12 mouse cellular contexts compared by ENCODE assay signal in the genomic region with DNA sequence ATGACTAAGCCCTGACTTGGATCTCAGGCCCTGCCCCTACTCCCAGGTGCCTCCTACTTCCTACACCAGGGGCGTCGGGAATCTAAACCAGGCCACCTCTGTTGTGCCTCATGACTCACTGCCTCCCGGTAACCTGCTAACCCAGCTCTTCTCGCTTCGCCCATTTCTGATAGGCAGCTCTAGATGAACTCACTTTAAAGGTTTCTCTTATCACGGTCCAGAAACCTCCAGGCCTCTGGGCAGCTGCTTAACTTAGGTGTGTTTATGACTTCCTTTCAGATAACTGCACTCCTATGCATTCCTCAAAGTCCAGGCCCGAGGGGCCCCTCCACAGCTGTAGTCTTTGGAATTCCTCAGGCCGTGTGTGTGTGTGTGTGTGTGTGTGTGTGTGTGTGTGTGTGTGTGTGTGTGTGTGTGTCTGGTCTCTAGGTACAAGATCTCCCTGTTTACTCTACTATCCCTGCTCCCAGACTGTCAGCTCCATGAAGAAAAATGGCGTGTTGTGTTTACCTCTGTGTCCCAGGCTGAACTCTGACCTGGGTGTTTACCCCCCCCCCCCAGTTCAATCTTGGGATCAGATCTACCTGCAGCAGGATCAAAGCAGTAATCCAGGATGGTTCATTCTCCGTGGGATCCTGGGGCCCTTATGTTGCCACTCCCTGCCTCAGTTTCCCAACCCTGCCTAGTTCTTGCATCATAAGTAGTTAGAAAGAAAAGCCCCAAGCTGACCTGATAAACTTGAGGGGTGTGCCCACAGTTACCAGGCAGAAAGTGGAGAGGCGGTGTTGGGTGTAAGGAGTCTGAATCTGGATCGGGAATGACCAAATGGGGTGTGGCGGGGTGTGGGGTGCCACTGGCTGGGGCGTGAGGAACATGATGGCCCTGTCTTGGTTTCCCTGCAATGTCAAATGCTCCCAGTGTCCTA. TPM values are rescaled to one million over a fixed set of nuclear protein-coding genes. Genes with fewer than 3 reads are reported as not detected.
A peak's percentile ranks its signal among the peaks of the same experiment; 100 is the strongest.
DNase-seq lines count a peak whose midpoint lies in the region; ATAC-seq and TF ChIP-seq lines count a peak whose summit lies in the region.
"Had no signal": no experiment of that assay in that cellular context is flagged by ENCODE, and none has a peak within 500 bp of the region (broad histone marks: within the 10 kb centered on the region; RNA-seq: fewer than 3 reads in every experiment).

No protein-coding gene starts in this region.

- H3K79me2 ChIP-seq in heart, adult 2 months (replicated peaks; ENCODE audit: control insufficient read depth, insufficient read depth, low read length) = no peaks in the 10 kb centered on the region
- H3K79me2 ChIP-seq in MEL (ENCODE audit: control insufficient read depth, insufficient read depth, low read length, poor library complexity) = no peaks in the 10 kb centered on the region

- intact Hi-C loops in heart, adult 2 months (cut with DNase I) = no loop called here
- intact Hi-C loops in heart, postnatal 25 days (cut with DNase I) = no loop called here

- no peak for DNase-seq in heart, adult 2 months
- no peak for DNase-seq in heart, postnatal 25 days (ENCODE audit: low spot score)
- peak; percentile 64 for DNase-seq in MEL (ENCODE audit: low read depth, low spot score)
- DNase-seq in lung, postnatal 10 days = peak; percentile 24
- DNase-seq in ovary, postnatal 36 days (ENCODE audit: low spot score) = no peak
- DNase-seq in right cerebral cortex, postnatal 4 days = no peak
- no peak for DNase-seq in cerebellum, adult 18-20 months

- WGBS in heart, adult 2 months = 61% methylated on average over 14 of the region's 14 CpGs
- 28% methylated on average over 14 of the region's 14 CpGs for WGBS in intestine, embryonic 15.5 days

- no peaks in the 10 kb centered on the region for H3K36me3 ChIP-seq in heart, adult 2 months (ENCODE audit: control insufficient read depth, insufficient read depth, low read length)
- H3K36me3 ChIP-seq in MEL (ENCODE audit: control insufficient read depth in 1 of 2, insufficient read depth in 2 of 2, low read length in 2 of 2) = peaks cover 12 to 16% of the 10 kb centered on the region in 2 experiments
- no peaks in the 10 kb centered on the region for H3K36me3 ChIP-seq in intestine, embryonic 15.5 days

- H3K4me2 ChIP-seq in intestine, embryonic 15.5 days (replicated peaks) = peak overlapping the region; percentile 20
- H3K4me2 ChIP-seq: hindbrain, embryonic 14.5 days had no signal

- no peak for TF ChIP-seq POLR2A in heart, adult 2 months (IDR thresholded peaks at IDR 0.05; ENCODE audit: insufficient read depth, low read depth, low read length)
- TF ChIP-seq POLR2A in MEL (IDR thresholded peaks at IDR 0.05; ENCODE audit: control insufficient read depth in 1 of 2, insufficient read depth in 1 of 2, low read depth in 1 of 2, low read length in 2 of 2, poor library complexity in 1 of 2) = peak in 1 of 2 experiments; percentile 14; a peak in 1 of 4 replicates

- TF ChIP-seq EP300 in heart, adult 2 months (IDR thresholded peaks at IDR 0.05; ENCODE audit: insufficient read depth, low read depth, low read length) = no peak
- TF ChIP-seq EP300 in MEL (IDR thresholded peaks at IDR 0.05; ENCODE audit: low read depth in 1 of 2, low read length in 2 of 2) = peak; percentile 59 to 65; a peak in 3 of 4 replicates

- no peak overlapping the region for H3K4me3 ChIP-seq in heart, adult 2 months
- no peak overlapping the region for H3K4me3 ChIP-seq in MEL (ENCODE audit: control insufficient read depth in 1 of 2, insufficient read depth in 1 of 2, low read depth in 2 of 2, low read length in 2 of 2)
- no peak overlapping the region for H3K4me3 ChIP-seq in intestine, embryonic 15.5 days (replicated peaks)

- ATAC-seq in intestine, embryonic 15.5 days = peak; percentile 94

- TF ChIP-seq CTCF in heart, adult 2 months (IDR thresholded peaks at IDR 0.05) = no peak
- TF ChIP-seq CTCF in MEL (IDR thresholded peaks at IDR 0.05 in 2 of 3, conservative IDR thresholded peaks at IDR 0.05 in 1 of 3; ENCODE audit: control insufficient read depth in 1 of 3, insufficient read depth in 1 of 3, low read depth in 2 of 3, low read length in 3 of 3, poor library complexity in 1 of 3, severe bottlenecking in 1 of 3) = no peak

- H3K27me3 ChIP-seq in heart, adult 2 months (ENCODE audit: control insufficient read depth, insufficient read depth, low read length) = no peaks in the 10 kb centered on the region
- no peaks in the 10 kb centered on the region for H3K27me3 ChIP-seq in MEL (ENCODE audit: control insufficient read depth in 1 of 2, insufficient read depth in 2 of 2, low read length in 2 of 2)
- H3K27me3 ChIP-seq in intestine, embryonic 15.5 days (replicated peaks) = no peaks in the 10 kb centered on the region

- TF ChIP-seq RAD21 in MEL (IDR thresholded peaks at IDR 0.05; ENCODE audit: low read depth, low read length) = no peak

- H3K27ac ChIP-seq in heart, adult 2 months = peak overlapping the region; percentile 80; the same call in 1 of the 2 replicates
- H3K27ac ChIP-seq in MEL (ENCODE audit: control insufficient read depth, low read depth, low read length) = peak overlapping the region; percentile 40
- peak overlapping the region; percentile 81 for H3K27ac ChIP-seq in intestine, embryonic 15.5 days
- H3K27ac ChIP-seq: hindbrain, embryonic 14.5 days had no signal

- peaks cover 8% of the 10 kb centered on the region for H3K4me1 ChIP-seq in heart, adult 2 months (ENCODE audit: control insufficient read depth, insufficient read depth, low read length)
- peaks cover 0 to 20% of the 10 kb centered on the region in 2 experiments; a peak in 2 of 4 replicates for H3K4me1 ChIP-seq in MEL (ENCODE audit: control insufficient read depth in 1 of 2, insufficient read depth in 2 of 2, low read length in 2 of 2)
- peaks cover 46% of the 10 kb centered on the region for H3K4me1 ChIP-seq in intestine, embryonic 15.5 days (replicated peaks)

- no peak overlapping the region for H3K9ac ChIP-seq in heart, adult 2 months (ENCODE audit: low read depth, low read length)
- H3K9ac ChIP-seq in MEL (ENCODE audit: control insufficient read depth, low read depth, low read length, poor library complexity, severe bottlenecking) = no peak overlapping the region
- no peak overlapping the region for H3K9ac ChIP-seq in intestine, embryonic 15.5 days
- H3K9ac ChIP-seq: hindbrain, embryonic 14.5 days had no signal

- H3K9me3 ChIP-seq in MEL (replicated peaks; ENCODE audit: insufficient read depth, low read length) = no peaks in the 10 kb centered on the region
- H3K9me3 ChIP-seq in intestine, embryonic 15.5 days = no peaks in the 10 kb centered on the region

TF ChIP-seq in MEL, 35 proteins besides CTCF, POLR2A, EP300 and RAD21 (continues in another document):
- no peak for TF ChIP-seq UBTF (IDR thresholded peaks at IDR 0.05; ENCODE audit: borderline replicate concordance, insufficient read depth, low read depth, low read length)
- no peak for TF ChIP-seq CHD1 (IDR thresholded peaks at IDR 0.05; ENCODE audit: low read depth, low read length)
- TF ChIP-seq POLR2AphosphoS5 (IDR thresholded peaks at IDR 0.05; ENCODE audit: borderline replicate concordance, low read depth, low read length) = no peak
- TF ChIP-seq SMC3 (IDR thresholded peaks at IDR 0.05; ENCODE audit: low read depth, low read length) = no peak
- no peak for TF ChIP-seq MYB (IDR thresholded peaks at IDR 0.05; ENCODE audit: low read depth, low read length)
- no peak for TF ChIP-seq MAX (IDR thresholded peaks at IDR 0.05; ENCODE audit: low read length)
- no peak for TF ChIP-seq MXI1 (IDR thresholded peaks at IDR 0.05; ENCODE audit: low read depth, low read length)
- TF ChIP-seq ELF1 (IDR thresholded peaks at IDR 0.05; ENCODE audit: low read depth, low read length) = no peak
- TF ChIP-seq GATA1 (IDR thresholded peaks at IDR 0.05; ENCODE audit: low read depth, low read length) = peak; percentile 43; the same call in 1 of the 2 replicates
- TF ChIP-seq HCFC1 (IDR thresholded peaks at IDR 0.05; ENCODE audit: low read depth, low read length) = no peak
- no peak for TF ChIP-seq GABPA (IDR thresholded peaks at IDR 0.05; ENCODE audit: low read depth, low read length)
- TF ChIP-seq NRF1 (IDR thresholded peaks at IDR 0.05; ENCODE audit: insufficient read depth, low read depth, low read length, poor library complexity, severe bottlenecking) = no peak
- TF ChIP-seq CHD2 (IDR thresholded peaks at IDR 0.05; ENCODE audit: low read length) = no peak

RNA-seq across cellular contexts. Expression of a gene that starts 13.6 kb away (rescaled TPM):
- under 1 TPM in 1 of 2 experiments, not detected in 1; 0.52 TPM for total RNA-seq in heart, adult 2 months (2021)
- polyA plus RNA-seq in heart, adult 2 months (2012; rRNA removed) = 0.10 TPM in 1 of 2 replicates, not detected in the other
- total RNA-seq in heart, postnatal 25 days (2021) = not detected
- total RNA-seq in MEL (2012; rRNA removed) = not detected in 2 replicates
- under 1 TPM in 1 of 2 experiments, not detected in 1; 0.15 TPM for polyA plus RNA-seq in MEL (2012; ENCODE audit: insufficient read depth in 1 of 2, insufficient read length in 2 of 2, low read depth in 1 of 2, low replicate concordance in 2 of 2, missing spikeins in 1 of 2)
- not detected in 2 replicates for polyA plus RNA-seq in intestine, embryonic 15.5 days (2015; fragmentation: Nextera tagmentation; extraction: Ambion mirVana)
- total RNA-seq: gastrocnemius, postnatal 10 days; megakaryocyte, adult 5-6 weeks had no signal
- polyA plus RNA-seq: hindbrain, embryonic 14.5 days; neural tube, embryonic 11.5 days had no signal

RNA-seq across cellular contexts. Expression of a gene that starts 24.7 kb away (rescaled TPM):
- 10 to 100 TPM; 58.6 to 65.4 TPM for total RNA-seq in heart, adult 2 months (2021)
- polyA plus RNA-seq in heart, adult 2 months (2012; rRNA removed) = 161 and 207 TPM in 2 replicates
- 10 to 100 TPM; 58.4 to 62.8 TPM for total RNA-seq in heart, postnatal 25 days (2021)
- total RNA-seq in MEL (2012; rRNA removed) = 21.6 and 21.7 TPM in 2 replicates
- polyA plus RNA-seq in MEL (2012; ENCODE audit: insufficient read depth in 1 of 2, insufficient read length in 2 of 2, low read depth in 1 of 2, low replicate concordance in 2 of 2, missing spikeins in 1 of 2) = 10 to 100 TPM in 1 of 2 experiments, not detected in 1; 15.1 TPM
- 58.0 and 76.0 TPM in 2 replicates for polyA plus RNA-seq in intestine, embryonic 15.5 days (2015; fragmentation: Nextera tagmentation; extraction: Ambion mirVana)

RNA-seq across cellular contexts. Expression of a gene that starts 24.9 kb away (rescaled TPM):
- 1 to 10 TPM; 3.1 to 3.2 TPM for total RNA-seq in heart, adult 2 months (2021)
- polyA plus RNA-seq in heart, adult 2 months (2012; rRNA removed) = 4.9 and 5.0 TPM in 2 replicates
- total RNA-seq in heart, postnatal 25 days (2021) = 1 to 10 TPM; 2.9 to 3.4 TPM
- total RNA-seq in MEL (2012; rRNA removed) = 1.7 and 2.1 TPM in 2 replicates
- 1 to 10 TPM in 1 of 2 experiments, not detected in 1; 3.0 TPM for polyA plus RNA-seq in MEL (2012; ENCODE audit: insufficient read depth in 1 of 2, insufficient read length in 2 of 2, low read depth in 1 of 2, low replicate concordance in 2 of 2, missing spikeins in 1 of 2)
- 17.1 and 18.8 TPM in 2 replicates for polyA plus RNA-seq in intestine, embryonic 15.5 days (2015; fragmentation: Nextera tagmentation; extraction: Ambion mirVana)

RNA-seq across cellular contexts. Expression of a gene that starts 59.4 kb away (rescaled TPM):
- 10 to 100 TPM; 36.6 to 38.5 TPM for total RNA-seq in heart, adult 2 months (2021)
- polyA plus RNA-seq in heart, adult 2 months (2012; rRNA removed) = 42.1 and 45.1 TPM in 2 replicates
- 10 to 100 TPM; 30.6 to 39.3 TPM for total RNA-seq in heart, postnatal 25 days (2021)
- total RNA-seq in MEL (2012; rRNA removed) = 239 and 243 TPM in 2 replicates
- 100 to 1,000 TPM in 1 of 2 experiments, not detected in 1; 287 TPM for polyA plus RNA-seq in MEL (2012; ENCODE audit: insufficient read depth in 1 of 2, insufficient read length in 2 of 2, low read depth in 1 of 2, low replicate concordance in 2 of 2, missing spikeins in 1 of 2)
- polyA plus RNA-seq in intestine, embryonic 15.5 days (2015; fragmentation: Nextera tagmentation; extraction: Ambion mirVana) = 545 and 612 TPM in 2 replicates

Comparison
In these comparisons a context has a peak if more than half of its experiments do, and no peak if none do; other contexts are left out.
1. DNase-seq: peak in MEL (single experiment) and lung, postnatal 10 days (single experiment); none in heart, adult 2 months (0 of 2), heart, postnatal 25 days (single experiment), ovary, postnatal 36 days (single experiment), right cerebral cortex, postnatal 4 days (single experiment) and cerebellum, adult 18-20 months (0 of 2).
2. Peak in every context shown above with its lines, with median percentiles within 50 percentile points of each other: H3K27ac ChIP-seq.